Mouse (Mus musculus) thymus, postnatal 36 days (tissue): ENCODE data around the gene Gsg1l.

Experiments used
- DNase-seq, 2 experiments: peaks; one replicate each; pipeline ENCODE4 v3.0.0; 2022; ENCODE audit warnings: mixed read lengths in 2 of 2

Gsg1l gene

DNA sequence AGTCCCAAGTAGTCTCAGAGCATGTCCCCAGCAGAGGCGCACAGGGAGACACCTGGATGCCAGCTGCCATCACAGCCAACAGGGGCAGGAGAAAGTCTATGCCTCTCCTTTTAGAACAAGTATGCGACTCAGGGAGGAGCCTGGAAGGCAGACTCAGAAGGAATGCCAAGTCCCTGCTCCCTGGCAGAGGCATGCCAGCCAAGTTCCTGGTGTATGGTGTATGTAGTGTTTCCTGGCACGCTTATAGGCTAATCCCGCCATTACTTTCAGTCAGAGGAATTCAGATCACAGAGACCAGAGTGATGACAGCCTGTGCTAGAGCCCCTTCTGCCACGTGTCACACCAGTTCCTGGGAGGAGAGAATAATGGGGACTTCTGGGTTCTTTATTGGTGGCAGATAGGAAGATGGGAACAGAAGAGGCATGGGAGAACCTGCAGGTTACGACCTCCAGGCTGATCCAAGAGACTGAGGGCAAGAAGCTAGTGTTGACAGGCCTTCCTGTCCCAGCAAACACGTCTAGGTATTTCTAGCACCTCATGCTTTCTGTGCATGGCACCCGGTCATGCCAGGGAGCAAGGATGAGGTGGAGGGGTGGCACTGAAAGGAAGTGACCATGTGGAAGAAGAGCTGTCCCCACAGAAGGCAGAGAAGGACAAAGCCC is 235.2 kb downstream of the Gsg1l start:
- no peak for DNase-seq

DNA sequence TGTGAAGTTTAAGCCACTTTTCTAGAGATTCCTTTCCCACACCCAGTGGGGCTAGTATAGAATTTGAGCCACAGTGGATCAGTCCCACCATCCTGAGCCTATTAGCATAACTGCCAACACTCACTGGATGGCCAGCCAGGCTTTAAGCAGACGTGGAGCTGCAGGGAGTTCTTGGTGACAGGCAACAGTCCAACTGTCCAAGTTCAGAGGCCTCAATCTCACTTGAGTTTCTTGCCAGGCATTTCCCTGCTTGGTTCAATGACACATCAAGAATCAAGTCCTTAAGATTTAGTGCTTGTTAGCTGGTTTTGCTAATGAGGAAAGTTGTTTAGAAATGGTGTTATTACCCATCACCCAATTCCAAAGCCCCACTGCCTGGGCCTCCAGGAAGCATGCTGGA is 236.6 kb downstream of the Gsg1l start:
- no peak for DNase-seq

DNA sequence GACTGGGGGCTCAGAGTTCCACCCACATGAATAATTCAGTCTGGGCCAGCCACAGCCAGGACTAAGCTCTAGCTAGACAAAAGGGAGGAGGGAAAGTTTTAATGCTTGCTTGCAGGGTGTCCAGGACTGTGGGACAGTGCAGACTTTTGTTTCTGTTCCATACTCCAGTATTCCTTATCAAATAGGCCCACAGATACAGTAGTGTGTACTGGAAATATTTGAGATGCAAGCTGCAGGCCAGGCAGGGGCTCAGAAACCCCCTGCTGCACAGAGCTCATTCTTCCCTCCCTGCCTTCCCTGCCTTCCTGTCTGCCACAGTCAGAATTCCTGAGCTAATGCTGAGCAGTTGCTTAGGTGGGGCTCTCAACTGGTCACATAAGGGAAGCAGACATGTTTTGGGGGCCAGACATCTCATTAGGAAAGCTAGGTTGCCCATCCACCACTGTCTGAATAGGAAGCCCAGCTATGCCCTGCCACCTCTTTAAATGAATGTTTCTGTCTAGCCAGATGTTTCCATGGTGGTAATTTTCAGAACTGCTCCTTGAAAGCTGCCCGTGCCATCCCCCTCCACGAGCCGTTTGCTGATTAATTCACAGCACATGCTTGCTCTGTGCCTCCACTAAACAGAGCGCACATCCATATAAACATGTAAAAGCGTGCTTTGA is 244.0 kb downstream of the Gsg1l start:
- no peak for DNase-seq

DNA sequence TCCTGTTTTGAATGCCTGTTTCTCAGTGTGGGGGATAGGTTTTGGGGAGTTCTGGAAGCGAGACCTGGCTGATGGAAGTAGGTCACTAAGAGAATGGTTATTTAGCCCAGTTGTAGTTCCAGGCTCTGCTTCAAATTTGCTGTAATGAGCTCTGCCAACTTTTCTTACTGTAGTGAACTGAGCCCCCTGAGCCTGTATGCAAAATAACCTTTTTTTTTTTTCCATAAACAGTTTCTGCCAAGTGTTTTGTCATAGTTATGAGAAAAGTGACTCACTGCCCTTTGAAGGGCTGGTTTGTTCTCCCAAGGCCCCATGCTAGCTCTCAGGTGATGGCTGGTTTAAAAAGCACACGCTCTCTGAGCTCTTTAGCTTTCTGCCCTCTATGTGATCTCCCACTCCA is 248.7 kb downstream of the Gsg1l start:
- no peak for DNase-seq

DNA sequence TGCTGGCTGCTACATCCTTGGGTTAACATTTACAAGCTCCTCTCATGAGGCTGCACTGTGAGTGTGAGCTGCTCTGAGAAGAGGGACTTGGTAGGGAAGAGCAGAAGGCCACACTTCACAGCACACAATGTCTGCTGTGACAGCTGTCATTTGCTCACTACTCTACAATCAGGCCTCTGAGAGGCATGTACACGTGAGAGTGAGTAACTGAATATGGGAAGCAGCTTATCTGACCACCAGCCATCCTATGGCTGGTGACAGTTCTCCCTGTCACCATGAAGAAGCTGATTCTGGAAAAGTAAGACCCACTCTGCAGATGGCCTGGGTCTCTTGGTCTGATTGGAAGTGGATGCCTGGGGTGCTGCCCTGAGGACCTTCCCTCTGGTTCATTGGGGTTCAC is 249.4 kb downstream of the Gsg1l start:
- no peak for DNase-seq

DNA sequence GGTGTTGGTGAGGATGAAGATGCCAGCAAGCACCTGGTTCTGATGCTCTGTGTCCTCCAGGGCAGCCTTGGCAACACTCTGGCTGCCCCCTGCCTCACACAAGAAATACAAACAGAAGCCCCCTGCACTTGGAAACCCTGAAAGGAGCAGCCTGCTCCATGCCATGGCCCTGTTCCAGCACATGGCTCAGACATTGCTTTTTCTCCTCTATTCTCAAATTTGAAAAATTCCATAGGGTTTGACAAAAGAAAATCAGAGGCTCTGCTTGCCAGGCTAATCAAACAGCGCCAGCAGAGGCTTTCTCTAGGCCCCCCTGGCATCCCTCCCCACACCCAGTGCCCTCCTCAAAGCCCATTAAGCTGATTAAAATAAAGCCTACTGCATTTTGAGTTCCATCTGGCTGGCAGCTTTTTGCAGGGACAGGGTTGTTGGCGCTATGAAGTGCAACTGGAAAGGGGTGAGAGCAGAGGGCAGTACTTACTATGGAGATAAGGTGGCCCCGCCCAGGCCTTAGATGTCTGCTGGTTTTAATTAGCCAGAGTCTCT is 253.0 kb downstream of the Gsg1l start:
- DNase-seq = no peak

DNA sequence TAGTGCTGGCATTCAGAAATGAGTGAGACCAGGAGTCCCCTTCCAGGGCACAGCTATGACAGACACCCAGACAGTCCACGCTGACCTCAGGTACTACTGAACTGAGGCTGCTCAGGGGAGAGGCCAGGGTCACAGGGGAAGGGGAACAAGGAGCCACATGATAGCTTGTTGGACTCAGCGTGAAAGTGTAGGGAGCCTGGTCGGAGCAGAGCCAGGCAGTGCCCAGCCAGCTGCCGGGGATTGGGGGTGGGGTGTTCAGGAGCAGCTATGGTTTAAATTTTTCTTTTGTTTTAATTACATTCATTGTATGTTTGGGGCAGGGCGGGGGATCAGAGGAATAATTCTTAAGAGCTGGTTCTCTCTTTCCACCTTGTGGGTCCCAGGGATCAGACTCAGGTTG is 253.7 kb downstream of the Gsg1l start:
- DNase-seq = no peak
